Mouse (Mus musculus) intestine, postnatal 0 days (tissue): ENCODE results near the gene Pramef8. TPM values are rescaled to one million over a fixed set of nuclear protein-coding genes. Genes with fewer than 3 reads are reported as not detected.
"Not testable (repeated sequence)": the region's sequence is repeated elsewhere in the genome, so short reads cannot be mapped to it uniquely, and the experiment has no call there.

Experiments
- ATAC-seq: fragments of 200-750 bp; cut with Nextera tagmentation; 2 replicates; pipeline ENCODE4 v1.8.0; 2017; ENCODE audit warnings: mild to moderate bottlenecking, moderate TSS enrichment, moderate library complexity
- H3K27ac ChIP-seq: fragments of 300-500 bp; sonication (generic); 2 replicates; pipeline ENCODE4 v1.5.1; 2014; ENCODE audit warnings: mild to moderate bottlenecking, low read depth, low read length, moderate library complexity
- H3K27me3 ChIP-seq: fragments of 300-500 bp; sonication (generic); replicated peaks from 2 replicates; pipeline ENCODE4 v1.6.1; 2014; ENCODE audit warnings: low read length, mixed read lengths; ENCODE audit not compliant: control insufficient read depth, insufficient read depth
- H3K36me3 ChIP-seq: fragments of 300-500 bp; sonication (generic); 2 replicates; pipeline ENCODE4 v1.6.1; 2014; ENCODE audit warnings: mild to moderate bottlenecking, moderate library complexity; ENCODE audit not compliant: control insufficient read depth, insufficient read depth
- H3K4me1 ChIP-seq: fragments of 300-500 bp; sonication (generic); replicated peaks from 2 replicates; pipeline ENCODE4 v1.6.1; 2014; ENCODE audit warnings: antibody characterized with exemption, low read length, mixed read lengths; ENCODE audit not compliant: control insufficient read depth, insufficient read depth
- H3K4me2 ChIP-seq: fragments of 300-500 bp; sonication (generic); replicated peaks from 2 replicates; pipeline ENCODE4 v1.6.1; 2014; ENCODE audit warnings: low read depth, mild to moderate bottlenecking, moderate library complexity
- H3K4me3 ChIP-seq: fragments of 300-500 bp; sonication (generic); 2 replicates; pipeline ENCODE4 v1.5.1; 2014; ENCODE audit warnings: low read depth, low read length
- H3K9ac ChIP-seq: fragments of 300-500 bp; sonication (generic); 2 replicates; pipeline ENCODE4 v1.6.1; 2014; ENCODE audit warnings: mild to moderate bottlenecking, low read depth, low read length
- H3K9me3 ChIP-seq: fragments of 300-500 bp; sonication (generic); 2 replicates; pipeline ENCODE4 v1.6.1; 2016; ENCODE audit warnings: mixed run types; ENCODE audit not compliant: control insufficient read depth
- CTCF ChIP-seq: sonication (generic); IDR thresholded peaks from 2 replicates; pipeline ENCODE4 v1.5.1; 2016; ENCODE audit warnings: low read depth, mild to moderate bottlenecking, control low read depth, antibody characterized with exemption, moderate library complexity
- WGBS: fragments of 180-500 bp; shearing (Covaris S2); extraction: QIAGEN DNeasy Blood & Tissue Kit; methylation state at CpG from one replicate; pipeline ENCODE4 v1.1.7; 2014; 5-methylcytosine and 5-hydroxymethylcytosine counted together
- polyA plus RNA-seq: library from polyadenylated mRNA; unstranded; fragments of >200 nt; fragmentation: Nextera tagmentation; extraction: Ambion mirVana; gene quantifications from 2 replicates; pipeline ENCODE4 v1.2.1, GENCODE M21; 2015

Pramef8 gene
- polyA plus RNA-seq, 1 experiment from 2014 or later: 5.0 TPM

- Histone ChIP-seq H3K27ac (no peak overlapping the region), H3K9me3 (no peaks in the 10 kb centered on the region), H3K4me2 (no peak overlapping the region), H3K27me3 (0 out of 2 replicates have a peak, but pooled peaks cover 7% of the 10 kb centered on the region), H3K9ac (no peak overlapping the region), H3K4me3 (no peak overlapping the region), H3K36me3 (no peaks in the 10 kb centered on the region), H3K4me1 (no peaks in the 10 kb centered on the region)
- TF ChIP-seq CTCF: peak; percentile 44
- WGBS: 45% methylated on average over 4 of the region's 4 CpGs
- no peak for ATAC-seq
Measured at GRCm38 (mm10) chr4:143383646-143384045, 28.6 kb upstream of the Pramef8 start.

GRCm38 (mm10) chr4:143388955-143389702 is 23.1 kb upstream of the Pramef8 start:
- 10% methylated on average over 33 of the region's 43 CpGs for WGBS
- TF ChIP-seq CTCF: peak; percentile 63
- Histone ChIP-seq H3K4me2 (peak overlapping the region; percentile 68), H3K4me1 (0 out of 2 replicates have a peak, but pooled peaks cover 3% of the 10 kb centered on the region), H3K9ac (peak overlapping the region; percentile 22), H3K4me3 (peak overlapping the region; percentile 38), H3K27me3 (no peaks in the 10 kb centered on the region), H3K9me3 (no peaks in the 10 kb centered on the region), H3K36me3 (no peaks in the 10 kb centered on the region), H3K27ac (no peak overlapping the region)
- ATAC-seq: 0 out of 2 replicates have a peak, but pooled peaks have one; percentile 43

DNA sequence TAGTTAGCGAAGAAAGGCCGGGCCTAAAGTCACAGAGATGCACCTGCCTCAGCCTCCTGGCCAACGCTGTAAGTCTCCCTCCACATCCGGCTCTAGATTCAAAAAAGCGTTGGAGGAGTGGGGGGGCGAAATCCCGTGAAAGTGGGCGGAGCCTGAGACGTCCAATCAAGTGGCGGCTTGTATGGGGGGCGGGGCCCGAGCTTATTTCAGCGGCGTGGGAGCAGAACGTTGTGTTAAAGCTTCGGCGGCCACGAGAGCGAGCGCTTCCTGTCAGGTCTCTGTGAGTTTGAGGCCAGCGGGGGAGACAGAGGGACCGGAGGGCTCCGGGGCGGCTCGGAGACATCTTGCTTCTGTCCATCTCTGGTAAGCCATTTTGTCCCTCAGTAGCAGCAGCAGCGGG is 18.0 kb upstream of the Pramef8 start, which contains the start of gene Pramel1:
Gene Pramel1, plus strand, starts transcription at position 248 of the 400 bp plus-strand sequence.
- no peak for TF ChIP-seq CTCF
- no peaks in the 10 kb centered on the region for H3K9me3 ChIP-seq

GRCm38 (mm10) chr4:143411566-143412218 is 534 bp upstream of the Pramef8 start:
- Histone ChIP-seq H3K4me3 (peak overlapping the region; percentile 57), H3K4me2 (peak overlapping the region; percentile 60), H3K27ac (no peak overlapping the region), H3K4me1 (0 out of 2 replicates have a peak, but pooled peaks cover 2% of the 10 kb centered on the region), H3K9me3 (no peaks in the 10 kb centered on the region), H3K36me3 (peaks cover 8% of the 10 kb centered on the region), H3K27me3 (no peaks in the 10 kb centered on the region), H3K9ac (no peak overlapping the region)
- TF ChIP-seq CTCF: no peak
- WGBS: 70% methylated on average over 5 of the region's 5 CpGs
- no peak for ATAC-seq

More for the DNA sequence above, 18.0 kb upstream of the Pramef8 start, which contains the start of gene Pramel1:
- no peak within 1 kb of the TSS for H3K9ac ChIP-seq
- H3K36me3 ChIP-seq: no peaks in the 10 kb centered on the region
- H3K4me2 ChIP-seq: no peak within 1 kb of the TSS
- ATAC-seq: no peak
- no peaks in the 10 kb centered on the region for H3K4me1 ChIP-seq
- WGBS: 79% methylated on average over 26 of the region's 26 CpGs
- no peak within 1 kb of the TSS for H3K4me3 ChIP-seq
- no peak within 1 kb of the TSS for H3K27ac ChIP-seq
- no peaks in the 10 kb centered on the region for H3K27me3 ChIP-seq

DNA sequence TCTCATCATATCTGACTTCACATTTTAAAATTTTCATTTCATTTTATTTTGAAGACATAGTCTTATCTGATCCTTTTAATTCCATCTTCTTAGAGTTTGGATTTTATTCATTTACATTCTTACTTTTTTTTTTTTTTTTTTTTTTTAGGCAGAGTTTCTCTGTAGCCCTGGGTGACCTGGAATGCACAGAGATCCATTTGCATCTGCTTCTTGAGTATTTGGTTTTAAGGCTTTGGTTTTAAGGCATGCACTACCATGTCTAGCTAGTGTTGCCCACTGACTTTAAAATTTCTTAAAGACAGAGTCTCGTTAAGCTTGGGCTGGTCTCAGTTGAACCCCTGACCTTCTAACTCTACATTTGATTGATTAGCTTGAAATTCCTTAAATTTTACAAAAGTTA is 1.4 kb downstream of the Pramef8 start:
- Histone ChIP-seq H3K4me3 (no peak overlapping the region), H3K4me1 (0 out of 2 replicates have a peak, but pooled peaks cover 2% of the 10 kb centered on the region), H3K36me3 (peaks cover 28% of the 10 kb centered on the region), H3K9me3 (no peaks in the 10 kb centered on the region), H3K27ac (no peak overlapping the region), H3K4me2 (no peak overlapping the region), H3K27me3 (no peaks in the 10 kb centered on the region), H3K9ac (no peak overlapping the region)
- 100% methylated on average over 1 of the region's 1 CpGs for WGBS
- no peak for TF ChIP-seq CTCF
- no peak for ATAC-seq

DNA sequence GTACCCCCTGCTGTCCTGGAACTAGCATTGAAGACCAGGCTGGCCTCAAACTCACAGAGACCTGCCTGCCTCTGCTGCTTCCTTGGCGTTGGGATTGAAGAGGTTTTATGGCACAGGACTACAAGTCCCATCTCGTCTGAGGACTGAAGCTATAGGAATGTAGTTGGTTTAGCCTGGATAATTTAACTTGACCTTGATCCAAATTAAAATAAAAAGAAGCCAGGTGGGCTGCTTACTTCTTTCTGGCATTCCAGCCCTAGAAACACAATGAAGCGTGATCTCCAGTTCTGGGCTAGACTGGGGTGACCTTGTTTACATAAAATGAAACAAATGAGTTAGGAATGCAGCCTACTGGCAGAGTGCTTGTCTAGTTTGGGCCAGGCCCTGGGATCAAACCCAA is 1.9 kb downstream of the Pramef8 start:
- Histone ChIP-seq H3K36me3 (peaks cover 33% of the 10 kb centered on the region), H3K9ac (no peak overlapping the region), H3K4me1 (0 out of 2 replicates have a peak, but pooled peaks cover 2% of the 10 kb centered on the region), H3K4me3 (no peak overlapping the region), H3K27me3 (no peaks in the 10 kb centered on the region), H3K4me2 (no peak overlapping the region), H3K27ac (no peak overlapping the region), H3K9me3 (no peaks in the 10 kb centered on the region)
- ATAC-seq: no peak
- 96% methylated on average over 3 of the region's 3 CpGs for WGBS
- no peak for TF ChIP-seq CTCF

GRCm38 (mm10) chr4:143426770-143427169 is 14.5 kb downstream of the Pramef8 start:
- not testable (repeated sequence) for H3K27me3 ChIP-seq, H3K4me3 ChIP-seq, H3K9me3 ChIP-seq, H3K36me3 ChIP-seq, H3K4me1 ChIP-seq, H3K27ac ChIP-seq, H3K9ac ChIP-seq, H3K4me2 ChIP-seq, ATAC-seq
- WGBS: 65% methylated on average over 5 of the region's 5 CpGs
